Mouse (Mus musculus) G1E (cell line): ENCODE data around the gene Prdm10.

Source experiments
- CTCF ChIP-seq: IDR thresholded peaks from 2 replicates; pipeline ENCODE4 v1.5.1; 2012; ENCODE audit warnings: low read depth, low read length, inconsistent platforms, mixed read lengths
- GATA1 ChIP-seq: IDR thresholded peaks from 2 replicates; pipeline ENCODE4 v1.6.1; 2012; ENCODE audit warnings: borderline replicate concordance, low read length, inconsistent platforms, mixed read lengths
- GATA2 ChIP-seq: IDR thresholded peaks from 2 replicates; pipeline ENCODE4 v1.6.1; 2012; ENCODE audit warnings: low read depth, low read length, inconsistent platforms, borderline replicate concordance
- POLR2AphosphoS5 ChIP-seq: IDR thresholded peaks from 2 replicates; pipeline ENCODE4 v1.6.1; 2012; ENCODE audit warnings: low read depth, low read length, inconsistent platforms; ENCODE audit not compliant: insufficient replicate concordance
- TAL1 ChIP-seq: conservative IDR thresholded peaks from 2 replicates; pipeline ENCODE4 v1.6.1; 2012; ENCODE audit warnings: low read depth, low read length, inconsistent platforms, mixed read lengths

DNA sequence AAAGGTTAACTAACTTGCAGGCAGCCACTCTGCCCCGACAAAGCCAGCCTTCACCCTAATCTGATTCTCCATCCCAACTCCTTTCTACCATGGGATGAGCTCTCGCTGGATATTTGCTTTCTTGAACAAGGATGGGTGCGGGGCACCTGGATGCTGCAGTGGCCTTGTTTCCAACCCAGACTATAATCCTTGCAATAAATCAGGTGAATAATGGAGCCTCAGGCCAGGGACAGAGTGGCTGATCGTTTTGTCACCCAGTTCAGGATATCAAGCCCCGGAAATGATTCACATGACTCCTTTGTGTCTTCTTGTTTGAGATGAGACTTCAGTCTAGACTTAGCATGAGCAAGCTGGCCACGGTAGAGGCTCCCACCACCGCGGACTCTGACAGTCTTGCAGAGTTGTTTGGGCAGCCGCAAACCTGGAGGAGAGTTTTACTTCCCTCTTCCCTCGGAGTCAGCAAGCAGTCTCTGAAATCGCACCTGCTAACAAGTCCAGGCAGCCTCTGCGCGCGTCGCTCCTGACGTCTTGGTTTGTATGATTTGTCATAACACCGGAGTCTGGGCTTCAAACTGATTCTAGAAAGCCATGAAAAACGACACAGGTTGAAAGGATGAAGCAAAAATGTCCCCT is 36.9 kb upstream of the Prdm10 start:
- no peak for TF ChIP-seq CTCF
- no peak for TF ChIP-seq TAL1
- TF ChIP-seq GATA1: no peak
- no peak for TF ChIP-seq POLR2AphosphoS5
- TF ChIP-seq GATA2: no peak
